Mouse (Mus musculus): ENCODE results near the gene Cd177.
"Not testable (repeated sequence)": the region's sequence is repeated elsewhere in the genome, so short reads cannot be mapped to it uniquely, and the experiment has no call there.

Gene Cd177

GRCm38 (mm10) chr7:24760211-24760610, at the start of gene Cd177:
Gene Cd177, minus strand, starts transcription at chr7:24760311.
- DNase-seq (ENCODE audit: low spot score) = no peak

DNA sequence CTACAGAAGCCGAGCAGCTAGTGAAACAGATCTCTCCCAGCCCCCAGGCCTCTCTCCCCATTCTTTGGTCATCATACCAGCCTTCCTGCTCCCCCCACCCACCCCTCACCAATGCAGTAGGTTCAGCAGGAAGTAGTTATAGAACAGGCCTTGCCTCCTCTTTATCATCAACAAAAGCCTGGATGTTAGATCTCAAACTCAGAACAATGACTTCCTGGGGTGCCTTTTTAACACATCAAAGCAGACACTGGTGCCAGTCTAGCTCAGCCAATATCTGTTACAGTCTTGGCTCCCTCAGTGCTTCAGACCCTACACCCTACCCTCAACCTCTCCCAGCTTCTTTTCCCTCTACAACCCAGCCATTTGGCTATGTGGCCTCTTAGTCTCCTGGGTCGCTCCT, 48.9 kb upstream of the Cd177 start:
- no peak for DNase-seq (ENCODE audit: low spot score)

- no peak for DNase-seq (ENCODE audit: low spot score)
Measured at GRCm38 (mm10) chr7:24804826-24805225, 44.7 kb upstream of the Cd177 start.

GRCm38 (mm10) chr7:24802149-24802767, 42.1 kb upstream of the Cd177 start:
- no peak for DNase-seq (ENCODE audit: low spot score)

- DNase-seq (ENCODE audit: low spot score) = no peak
Measured at GRCm38 (mm10) chr7:24797918-24798317, 37.8 kb upstream of the Cd177 start.

GRCm38 (mm10) chr7:24776918-24777317, 16.8 kb upstream of the Cd177 start, which contains the start of gene Ceacam10:
Gene Ceacam10, plus strand, starts transcription at chr7:24777206.
- DNase-seq (ENCODE audit: low spot score) = not testable (repeated sequence)

GRCm38 (mm10) chr7:24776145-24776544, 16.0 kb upstream of the Cd177 start:
- DNase-seq (ENCODE audit: low spot score) = no peak

- no peak for DNase-seq (ENCODE audit: low spot score)
Measured at GRCm38 (mm10) chr7:24773942-24774535, 13.9 kb upstream of the Cd177 start.

GRCm38 (mm10) chr7:24771361-24771760, 11.2 kb upstream of the Cd177 start:
- no peak for DNase-seq (ENCODE audit: low spot score)

DNA sequence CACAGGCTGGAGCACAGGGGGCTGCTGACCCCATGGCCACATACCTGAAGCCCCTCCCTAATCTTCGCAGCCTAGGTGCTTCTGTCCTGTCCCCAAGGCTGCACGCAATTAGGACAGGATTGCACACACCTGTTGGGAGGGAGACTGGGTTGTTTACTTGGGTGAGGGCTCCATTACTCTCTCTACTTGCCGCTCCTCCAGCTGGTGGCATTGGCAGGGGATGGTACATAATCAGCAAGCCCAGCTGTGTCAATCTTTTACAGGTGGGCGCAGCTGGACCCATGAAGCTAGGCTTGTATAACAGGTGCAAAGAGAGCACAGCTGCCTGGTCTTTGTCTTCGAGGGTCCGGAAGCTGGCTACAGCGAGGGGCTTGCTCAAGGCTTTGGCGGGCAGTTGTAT, 2.5 kb upstream of the Cd177 start:
- no peak for DNase-seq (ENCODE audit: low spot score)

- DNase-seq (ENCODE audit: low spot score) = no peak
Measured at GRCm38 (mm10) chr7:24761161-24761560, 1.1 kb upstream of the Cd177 start.

DNA sequence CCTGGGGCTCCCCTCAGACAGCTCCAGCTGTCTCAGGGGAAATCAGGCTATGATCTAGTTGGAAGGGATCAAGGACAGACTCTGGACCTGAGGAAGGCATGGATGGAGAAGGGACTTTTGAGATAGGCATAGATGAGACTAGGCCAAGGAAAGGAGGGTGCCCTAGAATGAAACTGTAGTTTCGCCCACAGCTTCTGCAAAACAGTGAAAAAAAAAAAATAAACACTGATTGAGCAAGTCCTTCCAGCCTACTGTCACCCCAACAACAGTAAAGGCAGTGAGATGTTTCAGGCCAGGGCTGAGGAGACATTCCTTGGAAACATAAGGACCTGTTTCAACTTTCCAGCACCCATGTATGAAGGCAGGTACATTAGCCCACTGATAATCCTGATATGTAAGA, 1.6 kb downstream of the Cd177 start:
- DNase-seq (ENCODE audit: low spot score) = no peak

- DNase-seq (ENCODE audit: low spot score) = no peak
Measured at GRCm38 (mm10) chr7:24753476-24753875, 6.6 kb downstream of the Cd177 start.

DNA sequence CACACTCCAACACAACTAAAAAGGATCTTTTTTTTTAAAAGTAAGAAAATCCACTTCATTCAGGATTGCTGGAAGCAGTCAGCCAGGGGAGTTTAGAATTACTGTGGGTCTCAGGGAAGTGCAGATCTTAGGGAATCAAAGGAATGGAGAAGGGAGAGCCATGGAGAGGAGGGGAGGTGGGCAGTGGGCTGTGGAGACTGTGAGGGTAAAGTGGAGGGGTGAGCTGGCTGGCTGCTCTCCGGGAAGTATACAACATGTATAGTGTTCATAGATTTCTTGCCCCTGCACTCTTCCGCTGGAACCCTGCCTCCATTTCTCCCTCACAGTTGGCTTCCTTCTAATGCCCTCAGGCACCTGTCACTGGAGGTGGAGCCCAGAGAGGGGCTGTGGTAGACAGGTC, 8.5 kb downstream of the Cd177 start:
- no peak for DNase-seq (ENCODE audit: low spot score)

DNA sequence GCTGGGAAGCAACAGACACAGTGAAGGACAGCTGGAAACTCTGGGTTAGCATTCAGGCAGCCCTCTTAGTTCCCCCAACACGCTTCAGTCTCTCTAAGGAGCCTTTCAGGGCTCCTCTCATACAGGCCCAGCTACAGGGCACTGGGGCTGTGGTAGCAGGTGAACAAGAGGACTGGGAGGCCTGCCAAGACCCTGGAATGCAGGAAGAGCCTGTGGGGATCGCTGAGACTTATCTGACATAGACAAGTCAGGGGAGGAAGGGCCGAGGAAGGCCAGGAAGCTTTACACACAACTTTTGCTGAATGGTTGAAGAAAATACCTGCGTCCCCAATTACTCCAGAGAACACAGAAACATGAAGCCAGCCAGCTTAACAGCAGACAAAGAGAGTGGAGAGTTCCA, 9.4 kb downstream of the Cd177 start:
- DNase-seq (ENCODE audit: low spot score) = no peak

GRCm38 (mm10) chr7:24735970-24736670, 24.0 kb downstream of the Cd177 start:
- no peak for DNase-seq (ENCODE audit: low spot score)

DNA sequence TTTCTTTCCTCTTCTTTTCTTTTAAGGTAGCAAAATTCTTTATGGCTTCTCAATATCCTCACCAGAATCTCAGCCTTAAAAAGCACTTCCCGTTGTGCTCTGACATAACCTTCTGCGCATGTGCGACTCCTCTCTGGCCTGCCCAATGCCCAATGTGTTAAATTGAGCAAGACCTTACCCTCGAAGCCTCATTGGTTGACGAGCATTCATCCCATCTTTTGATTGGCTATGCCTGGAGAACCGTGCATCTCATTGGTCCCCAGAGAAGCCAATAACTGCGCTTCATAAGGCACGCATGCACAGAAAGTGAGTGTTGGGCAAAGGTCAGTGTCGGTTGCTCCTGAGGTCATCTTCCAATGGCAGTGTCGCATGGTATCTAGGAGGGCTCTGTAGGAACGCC, 33.3 kb downstream of the Cd177 start, which contains the start of gene Gm4763:
Gene Gm4763 (minus strand): TSS at position 101 of the 400 bp plus-strand sequence.
- not testable (repeated sequence) for DNase-seq (ENCODE audit: low spot score)

- no peak for DNase-seq (ENCODE audit: low spot score)
Measured at GRCm38 (mm10) chr7:24715039-24715438, 45.1 kb downstream of the Cd177 start.

GRCm38 (mm10) chr7:24708832-24709292, 51.2 kb downstream of the Cd177 start, which contains the start of gene BC049730:
Gene BC049730, plus strand, starts transcription at chr7:24709242.
- no peak for DNase-seq (ENCODE audit: low spot score)

GRCm38 (mm10) chr7:24702841-24703240, 57.3 kb downstream of the Cd177 start:
- DNase-seq (ENCODE audit: low spot score) = not testable (repeated sequence)

DNA sequence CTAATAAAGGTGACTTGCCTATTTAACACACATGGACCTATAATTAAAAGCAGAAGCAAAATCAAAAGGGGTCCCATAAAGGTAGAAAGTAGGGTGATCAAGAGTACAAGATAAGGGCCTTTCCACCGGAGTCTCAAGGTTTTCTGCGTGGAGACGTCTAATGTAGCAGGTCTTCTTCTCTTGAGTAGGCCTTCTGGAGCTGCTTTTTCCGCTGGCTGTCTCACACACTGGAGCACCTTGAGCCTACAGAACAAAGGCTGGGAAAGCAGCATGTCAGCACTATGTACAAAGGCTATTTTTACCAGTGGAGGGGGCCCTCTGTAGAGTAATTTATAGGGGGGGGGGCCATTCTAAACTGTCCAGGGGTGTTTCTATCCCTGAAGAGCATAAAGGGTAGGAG, 62.2 kb downstream of the Cd177 start:
- DNase-seq (ENCODE audit: low spot score) = not testable (repeated sequence)
